Mouse (Mus musculus) MEL (cell line): ENCODE results near the gene Fnip2. TPM values are rescaled to one million over a fixed set of nuclear protein-coding genes. Genes with fewer than 3 reads are reported as not detected.

Experiments used
- DNase-seq: peaks from one replicate; pipeline ENCODE4 v3.0.0; 2011; ENCODE audit warnings: low read depth, low spot score
- H3K27ac ChIP-seq: 2 replicates; pipeline ENCODE4 v1.5.1; 2012; ENCODE audit warnings: low read depth, mild to moderate bottlenecking, control low read depth, low read length, moderate library complexity; ENCODE audit not compliant: control insufficient read depth
- H3K27me3 ChIP-seq, 2 experiments: fragments of 150-350 bp in 1 of 2; sonication (generic) in 1 of 2; 2 replicates each; pipeline ENCODE4 v1.6.1; 2012; ENCODE audit warnings: low read length in 2 of 2, mild to moderate bottlenecking in 2 of 2, improper control_type of control experiment in 1 of 2, moderate library complexity in 1 of 2; ENCODE audit not compliant: insufficient read depth in 2 of 2, control insufficient read depth in 1 of 2
- H3K36me3 ChIP-seq, 2 experiments: 2 replicates each; pipeline ENCODE4 v1.6.1; 2012 to 2014; ENCODE audit warnings: low read length in 2 of 2, improper control_type of control experiment in 1 of 2, inconsistent platforms in 1 of 2, mild to moderate bottlenecking in 1 of 2; ENCODE audit not compliant: insufficient read depth in 2 of 2, control insufficient read depth in 1 of 2
- H3K4me1 ChIP-seq, 2 experiments: fragments of 150-350 bp in 1 of 2; sonication (generic) in 1 of 2; 2 replicates each; pipeline ENCODE4 v1.6.1; 2012; ENCODE audit warnings: low read length in 2 of 2, improper control_type of control experiment in 1 of 2, mild to moderate bottlenecking in 1 of 2; ENCODE audit not compliant: insufficient read depth in 2 of 2, control insufficient read depth in 1 of 2
- H3K4me3 ChIP-seq, 2 experiments: fragments of 150-350 bp in 1 of 2; sonication (generic) in 1 of 2; 2 replicates each; pipeline ENCODE4 v1.5.1; 2012; ENCODE audit warnings: low read depth in 2 of 2, low read length in 2 of 2, mild to moderate bottlenecking in 2 of 2, moderate library complexity in 2 of 2, control low read depth in 1 of 2, improper control_type of control experiment in 1 of 2; ENCODE audit not compliant: control insufficient read depth in 1 of 2, insufficient read depth in 1 of 2
- H3K79me2 ChIP-seq: 2 replicates; pipeline ENCODE4 v1.6.1; 2012; ENCODE audit warnings: mild to moderate bottlenecking, low read length, moderate library complexity; ENCODE audit not compliant: control insufficient read depth, poor library complexity, insufficient read depth
- H3K9ac ChIP-seq: 2 replicates; pipeline ENCODE4 v1.6.1; 2012; ENCODE audit warnings: low read depth, mild to moderate bottlenecking, control low read depth, low read length, moderate library complexity; ENCODE audit not compliant: control insufficient read depth, poor library complexity, severe bottlenecking
- H3K9me3 ChIP-seq: fragments of 150-350 bp; sonication (generic); replicated peaks from 2 replicates; pipeline ENCODE4 v1.6.1; 2012; ENCODE audit warnings: mild to moderate bottlenecking, low read length, improper control_type of control experiment, moderate library complexity; ENCODE audit not compliant: insufficient read depth
- BHLHE40 ChIP-seq: IDR thresholded peaks from 2 replicates; pipeline ENCODE4 v1.6.1; 2012; ENCODE audit warnings: low read depth, mild to moderate bottlenecking, inconsistent platforms, low read length, improper control_type of control experiment, borderline replicate concordance
- CHD1 ChIP-seq: IDR thresholded peaks from 2 replicates; pipeline ENCODE4 v1.6.1; 2012; ENCODE audit warnings: low read depth, mild to moderate bottlenecking, inconsistent platforms, low read length, improper control_type of control experiment
- CTCF ChIP-seq, 3 experiments: IDR thresholded peaks in 2 of 3; conservative IDR thresholded peaks in 1 of 3; 2 replicates each; pipeline ENCODE4 v1.5.1; 2011 to 2012; ENCODE audit warnings: low read length in 3 of 3, low read depth in 2 of 3, mild to moderate bottlenecking in 2 of 3, improper control_type of control experiment in 1 of 3, inconsistent platforms in 1 of 3, mixed read lengths in 1 of 3, moderate library complexity in 1 of 3; ENCODE audit not compliant: control insufficient read depth in 1 of 3, insufficient read depth in 1 of 3, poor library complexity in 1 of 3, severe bottlenecking in 1 of 3
- E2F4 ChIP-seq: IDR thresholded peaks from 2 replicates; pipeline ENCODE4 v1.6.1; 2011; ENCODE audit warnings: low read depth, low read length, improper control_type of control experiment, borderline replicate concordance
- ELF1 ChIP-seq: IDR thresholded peaks from 2 replicates; pipeline ENCODE4 v1.6.1; 2014; ENCODE audit warnings: low read depth, mild to moderate bottlenecking, inconsistent platforms, low read length, improper control_type of control experiment, moderate library complexity
- ETS1 ChIP-seq: IDR thresholded peaks from 2 replicates; pipeline ENCODE4 v1.6.1; 2012; ENCODE audit warnings: low read depth, mild to moderate bottlenecking, inconsistent platforms, low read length, improper control_type of control experiment, moderate library complexity
- GABPA ChIP-seq: IDR thresholded peaks from 2 replicates; pipeline ENCODE4 v1.6.1; 2012; ENCODE audit warnings: low read depth, mild to moderate bottlenecking, inconsistent platforms, low read length, improper control_type of control experiment, moderate library complexity
- JUND ChIP-seq: IDR thresholded peaks from 2 replicates; pipeline ENCODE4 v1.6.1; 2011; ENCODE audit warnings: low read depth, mild to moderate bottlenecking, improper control_type of control experiment, low read length
- KAT2A ChIP-seq: conservative IDR thresholded peaks from 2 replicates; pipeline ENCODE4 v1.6.1; 2012; ENCODE audit warnings: low read depth, low read length, improper control_type of control experiment, inconsistent platforms
- MEF2A ChIP-seq: IDR thresholded peaks from 2 replicates; pipeline ENCODE4 v1.6.1; 2014; ENCODE audit warnings: low read depth, mild to moderate bottlenecking, inconsistent platforms, low read length, improper control_type of control experiment; ENCODE audit not compliant: poor library complexity, insufficient replicate concordance, severe bottlenecking; ENCODE audit errors: extremely low read depth
- MXI1 ChIP-seq: IDR thresholded peaks from 2 replicates; pipeline ENCODE4 v1.6.1; 2011; ENCODE audit warnings: mild to moderate bottlenecking, low read depth, low read length, improper control_type of control experiment
- NELFE ChIP-seq: IDR thresholded peaks from 2 replicates; pipeline ENCODE4 v1.6.1; 2011; ENCODE audit warnings: low read depth, low read length, improper control_type of control experiment
- POLR2A ChIP-seq, 2 experiments: IDR thresholded peaks; 2 replicates each; pipeline ENCODE4 v1.6.1; 2011 to 2012; ENCODE audit warnings: low read length in 2 of 2, mild to moderate bottlenecking in 2 of 2, control low read depth in 1 of 2, improper control_type of control experiment in 1 of 2, low read depth in 1 of 2, moderate library complexity in 1 of 2; ENCODE audit not compliant: control insufficient read depth in 1 of 2, insufficient read depth in 1 of 2, poor library complexity in 1 of 2
- POLR2AphosphoS2 ChIP-seq: IDR thresholded peaks from 2 replicates; pipeline ENCODE4 v1.6.1; 2011; ENCODE audit warnings: low read length, improper control_type of control experiment
- RAD21 ChIP-seq: IDR thresholded peaks from 2 replicates; pipeline ENCODE4 v1.6.1; 2011; ENCODE audit warnings: mild to moderate bottlenecking, low read depth, low read length, improper control_type of control experiment
- RCOR1 ChIP-seq: IDR thresholded peaks from 2 replicates; pipeline ENCODE4 v1.6.1; 2012; ENCODE audit warnings: low read depth, mild to moderate bottlenecking, inconsistent platforms, low read length, improper control_type of control experiment
- SMC3 ChIP-seq: IDR thresholded peaks from 2 replicates; pipeline ENCODE4 v1.6.1; 2011; ENCODE audit warnings: low read depth, low read length, improper control_type of control experiment
- TAL1 ChIP-seq: IDR thresholded peaks from 2 replicates; pipeline ENCODE4 v1.6.1; 2012; ENCODE audit warnings: mild to moderate bottlenecking, inconsistent platforms, low read length, moderate library complexity, mixed read lengths
- TCF12 ChIP-seq: IDR thresholded peaks from 2 replicates; pipeline ENCODE4 v1.6.1; 2014; ENCODE audit warnings: low read depth, mild to moderate bottlenecking, inconsistent platforms, low read length, improper control_type of control experiment, moderate library complexity
- USF1 ChIP-seq: IDR thresholded peaks from 2 replicates; pipeline ENCODE4 v1.6.1; 2014; ENCODE audit warnings: low read depth, mild to moderate bottlenecking, inconsistent platforms, low read length, improper control_type of control experiment, moderate library complexity
- USF2 ChIP-seq, 2 experiments: IDR thresholded peaks; 2 replicates each; pipeline ENCODE4 v1.6.1; 2011 to 2012; ENCODE audit warnings: improper control_type of control experiment in 2 of 2, low read length in 2 of 2, borderline replicate concordance in 1 of 2, inconsistent platforms in 1 of 2, low read depth in 1 of 2, mild to moderate bottlenecking in 1 of 2; ENCODE audit not compliant: insufficient read depth in 1 of 2
- ZC3H11A ChIP-seq: IDR thresholded peaks from 2 replicates; pipeline ENCODE4 v1.6.1; 2012; ENCODE audit warnings: low read depth, mild to moderate bottlenecking, inconsistent platforms, low read length, improper control_type of control experiment
- ZMIZ1 ChIP-seq: IDR thresholded peaks from 2 replicates; pipeline ENCODE4 v1.6.1; 2012; ENCODE audit warnings: low read depth, mild to moderate bottlenecking, inconsistent platforms, low read length, improper control_type of control experiment, moderate library complexity
- polyA plus RNA-seq, 2 experiments: library from polyadenylated mRNA; stranded (reverse) in 1 of 2; unstranded in 1 of 2; fragments of >175 nt in 1 of 2; fragments of >200 nt in 1 of 2; gene quantifications; 2 replicates each; pipeline versions ENCODE4 v1.2.1 to v1.2.4; 2012; ENCODE audit warnings: low replicate concordance in 2 of 2, low read depth in 1 of 2; ENCODE audit not compliant: insufficient read length in 2 of 2, insufficient read depth in 1 of 2, missing spikeins in 1 of 2
- total RNA-seq: library from RNA; depleted of rRNA; stranded (reverse); fragments of 300-350 nt; gene quantifications from 2 replicates; pipeline ENCODE4 v1.2.3, GENCODE M21; 2012

Gene Fnip2
- total and polyA plus RNA-seq, 3 experiments: 10.4 to 65.8 (median 11.0) TPM

- no peak overlapping the region for H3K27ac ChIP-seq
- TF ChIP-seq USF1 (no peak), ELF1 (no peak), ETS1 (no peak), USF2 (IDR thresholded peaks at IDR 0.05; ENCODE audit: borderline replicate concordance in 1 of 2, insufficient read depth in 1 of 2, low read depth in 1 of 2, low read length in 2 of 2) (no peak), MXI1 (no peak), RAD21 (no peak), ZC3H11A (no peak), CHD1 (no peak), TCF12 (no peak), KAT2A (no peak), ZMIZ1 (no peak), TAL1 (no peak), POLR2AphosphoS2 (no peak), BHLHE40 (no peak), GABPA (no peak)
- H3K27me3 ChIP-seq: no peaks in the 10 kb centered on the region; a peak in 1 of 4 replicates
- no peak overlapping the region for H3K9ac ChIP-seq
- H3K79me2 ChIP-seq: no peaks in the 10 kb centered on the region
- H3K4me1 ChIP-seq: peaks cover 0 to 7% of the 10 kb centered on the region in 2 experiments; a peak in 2 of 4 replicates
- no peaks in the 10 kb centered on the region; a peak in 1 of 4 replicates for H3K36me3 ChIP-seq
- no peaks in the 10 kb centered on the region for H3K9me3 ChIP-seq
- DNase-seq: no peak
- H3K4me3 ChIP-seq: no peak overlapping the region
These were observed 133.2 kb downstream of the Fnip2 start for GRCm38 (mm10) chr3:79434436-79434835.

- Histone ChIP-seq H3K27ac (no peak overlapping the region), H3K9me3 (no peaks in the 10 kb centered on the region), H3K4me1 (peaks cover 0 to 4% of the 10 kb centered on the region in 2 experiments; a peak in 2 of 4 replicates), H3K36me3 (no peaks in the 10 kb centered on the region; a peak in 1 of 4 replicates), H3K9ac (no peak overlapping the region), H3K4me3 (no peak overlapping the region), H3K79me2 (no peaks in the 10 kb centered on the region), H3K27me3 (no peaks in the 10 kb centered on the region; a peak in 1 of 4 replicates)
- TF ChIP-seq NELFE (no peak), TAL1 (no peak), CTCF (IDR thresholded peaks at IDR 0.05 in 2 of 3, conservative IDR thresholded peaks at IDR 0.05 in 1 of 3; ENCODE audit: control insufficient read depth in 1 of 3, insufficient read depth in 1 of 3, low read depth in 2 of 3, low read length in 3 of 3, poor library complexity in 1 of 3, severe bottlenecking in 1 of 3) (peak in 2 of 3 experiments; percentile 26 to 43; a peak in 3 of 6 replicates), POLR2AphosphoS2 (no peak), SMC3 (peak; percentile 71), USF2 (IDR thresholded peaks at IDR 0.05; ENCODE audit: borderline replicate concordance in 1 of 2, insufficient read depth in 1 of 2, low read depth in 1 of 2, low read length in 2 of 2) (no peak), RAD21 (peak; percentile 26), MEF2A (no peak), POLR2A (IDR thresholded peaks at IDR 0.05; ENCODE audit: control insufficient read depth in 1 of 2, insufficient read depth in 1 of 2, low read depth in 1 of 2, low read length in 2 of 2, poor library complexity in 1 of 2) (no peak), ZC3H11A (peak; percentile 47), RCOR1 (no peak), E2F4 (no peak), JUND (no peak)
- peak; percentile 36 for DNase-seq
These were observed 134.0 kb downstream of the Fnip2 start for GRCm38 (mm10) chr3:79433593-79433992.
